Mouse (Mus musculus) C2C12 (cell line): ENCODE measurements around the gene Omp. TPM values are rescaled to one million over a fixed set of nuclear protein-coding genes. Genes with fewer than 3 reads are reported as not detected.

ENCODE experiments used
- H3K27me3 ChIP-seq: one replicate; pipeline ENCODE4 v1.6.1; 2011; ENCODE audit not compliant: control insufficient read depth, insufficient read depth, insufficient read length
- H3K36me3 ChIP-seq: one replicate; pipeline ENCODE4 v1.6.1; 2011; ENCODE audit not compliant: control insufficient read depth, insufficient read depth
- H3K4me3 ChIP-seq: one replicate; pipeline ENCODE4 v1.5.1; 2011; ENCODE audit warnings: mild to moderate bottlenecking, control low read depth; ENCODE audit not compliant: poor library complexity, insufficient read depth, severe bottlenecking
- H3K79me2 ChIP-seq: one replicate; pipeline ENCODE4 v1.6.1; 2011; ENCODE audit not compliant: control insufficient read depth, insufficient read depth
- H3K79me3 ChIP-seq: one replicate; pipeline ENCODE4 v1.6.1; 2011; ENCODE audit warnings: low read depth, control low read depth
- H3ac ChIP-seq: one replicate; pipeline ENCODE3; 2011; ENCODE audit warnings: low read depth; ENCODE audit not compliant: control insufficient read depth, insufficient read length
- CEBPB ChIP-seq: IDR thresholded peaks from one replicate; pipeline ENCODE4 v1.6.1; 2011; ENCODE audit warnings: low read depth, mild to moderate bottlenecking, control low read depth, moderate library complexity
- CTCF ChIP-seq: IDR thresholded peaks from one replicate; pipeline ENCODE4 v1.5.1; 2011; ENCODE audit not compliant: control insufficient read depth, insufficient read depth, insufficient read length
- FOSL1 ChIP-seq: IDR thresholded peaks from one replicate; pipeline ENCODE4 v1.8.0; 2011; ENCODE audit warnings: mild to moderate bottlenecking, low read length; ENCODE audit not compliant: poor library complexity, insufficient read depth, severe bottlenecking
- MAX ChIP-seq: IDR thresholded peaks from one replicate; pipeline ENCODE4 v1.6.1; 2011; ENCODE audit warnings: mild to moderate bottlenecking, control low read depth
- MYOD1 ChIP-seq: IDR thresholded peaks from one replicate; pipeline ENCODE4 v1.6.1; 2011; ENCODE audit warnings: low read depth; ENCODE audit not compliant: control insufficient read depth, insufficient read length
- MYOG ChIP-seq: IDR thresholded peaks from one replicate; pipeline ENCODE4 v1.6.1; 2011; ENCODE audit not compliant: control insufficient read depth, insufficient read length; ENCODE audit errors: extremely low read depth
- USF1 ChIP-seq: IDR thresholded peaks from one replicate; pipeline ENCODE4 v1.6.1; 2011; ENCODE audit warnings: low read depth, mild to moderate bottlenecking, control low read depth, moderate library complexity
- long read RNA-seq, 2 experiments: library from polyadenylated mRNA; unstranded; transcript quantifications; one replicate each; pipeline ENCODE4 v2.0.0; 2019 to 2020
- polyA plus RNA-seq: library from polyadenylated mRNA; unstranded; fragments of >200 nt; fragmentation: generic; extraction: Trizol; gene quantifications from one replicate; pipeline ENCODE4 v1.2.1, GENCODE M21; 2012; ENCODE audit warnings: missing spikeins

Gene Omp
- polyA plus RNA-seq, result 0.40 TPM
- long read RNA-seq, experiment 1, result 0 reads
- long read RNA-seq, experiment 2, result 0 reads

DNA sequence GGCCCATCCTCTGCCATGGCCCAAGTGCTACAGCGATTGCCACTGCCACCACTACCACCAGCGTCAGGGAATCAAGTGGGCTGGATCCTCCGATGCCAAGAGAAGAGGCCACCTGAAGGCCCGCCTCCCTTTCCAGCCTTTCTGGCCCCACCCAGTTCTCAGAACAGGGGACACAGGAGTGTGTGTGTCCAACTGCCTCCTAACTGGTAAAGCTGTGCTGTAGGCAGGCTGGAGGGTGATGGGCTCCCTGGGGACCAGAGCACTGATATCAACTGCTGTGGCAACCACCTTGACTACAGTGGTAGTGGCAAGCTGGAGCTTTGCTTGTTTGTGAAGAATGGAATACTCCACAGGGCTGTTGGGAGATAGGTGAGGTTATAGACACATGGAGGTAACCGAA lies at the start of gene Omp:
Gene Omp (minus strand): TSS at position 101 of the 400 bp plus-strand sequence.
- TF ChIP-seq CEBPB (no peak), MYOG (no peak), MAX (no peak), USF1 (no peak), CTCF (no peak)
- Histone ChIP-seq H3ac (no peak within 1 kb of the TSS), H3K79me3 (no peaks in the 10 kb centered on the region), H3K79me2 (no peaks in the 10 kb centered on the region), H3K36me3 (no peaks in the 10 kb centered on the region), H3K4me3 (no peak within 1 kb of the TSS), H3K27me3 (peaks cover 14% of the 10 kb centered on the region)

- H3K4me3 ChIP-seq, result no peak overlapping the region
- no peaks in the 10 kb centered on the region for H3K79me3 ChIP-seq
- peaks cover 41% of the 10 kb centered on the region for H3K27me3 ChIP-seq
- H3K36me3 ChIP-seq, result no peaks in the 10 kb centered on the region
- TF ChIP-seq MYOG (no peak), CTCF (no peak), CEBPB (no peak), FOSL1 (no peak), USF1 (no peak), MYOD1 (no peak), MAX (no peak)
- H3K79me2 ChIP-seq, result no peaks in the 10 kb centered on the region
- no peak overlapping the region for H3ac ChIP-seq
These were observed 48.9 kb upstream of the Omp start for GRCm38 (mm10) chr7:98194026-98194792.

GRCm38 (mm10) chr7:98193515-98194025 lies 48.3 kb upstream of the Omp start:
- no peaks in the 10 kb centered on the region for H3K79me2 ChIP-seq
- H3K27me3 ChIP-seq, result peaks cover 38% of the 10 kb centered on the region
- TF ChIP-seq CTCF, result no peak
- TF ChIP-seq CEBPB, result no peak
- TF ChIP-seq USF1, result no peak
- no peak for TF ChIP-seq MYOD1
- no peak for TF ChIP-seq MYOG
- TF ChIP-seq FOSL1, result no peak
- no peak for TF ChIP-seq MAX
- H3K36me3 ChIP-seq, result no peaks in the 10 kb centered on the region
- no peak overlapping the region for H3K4me3 ChIP-seq
- H3ac ChIP-seq, result no peak overlapping the region
- H3K79me3 ChIP-seq, result no peaks in the 10 kb centered on the region

DNA sequence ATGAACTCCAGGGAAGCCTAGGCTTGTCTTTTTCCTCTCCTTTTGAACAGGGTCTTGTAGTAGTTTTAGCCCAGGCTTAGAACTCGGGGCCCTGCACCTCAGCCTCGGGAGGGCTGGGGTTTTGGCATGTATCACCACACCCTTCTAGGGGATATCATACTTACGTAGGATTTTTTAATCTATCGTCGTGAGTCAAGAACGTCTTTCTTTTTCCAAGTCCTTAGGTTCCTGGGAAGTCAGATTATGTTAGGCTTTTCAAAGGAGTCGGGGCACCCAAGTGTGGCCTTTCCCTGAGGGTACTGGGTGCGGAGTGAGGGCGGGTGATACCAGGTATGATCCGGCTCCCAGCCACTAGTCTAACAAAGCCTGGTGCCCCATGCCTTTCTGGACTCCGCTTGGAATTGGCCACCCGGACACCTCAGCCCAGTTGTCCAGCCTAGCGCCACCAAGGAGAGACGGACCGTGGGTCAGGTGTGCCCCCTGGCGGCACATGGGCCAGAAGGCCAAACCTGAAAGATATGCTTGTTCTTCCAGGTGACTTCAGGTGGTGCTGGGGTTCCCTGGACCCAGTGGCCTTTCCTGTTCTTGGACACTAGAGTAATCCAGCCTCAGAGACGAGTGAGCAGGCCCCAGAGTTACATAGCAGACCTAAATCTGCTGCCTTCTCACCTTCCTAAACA lies 46.4 kb upstream of the Omp start:
- H3K36me3 ChIP-seq, result no peaks in the 10 kb centered on the region
- H3K79me2 ChIP-seq, result no peaks in the 10 kb centered on the region
- H3ac ChIP-seq, result no peak overlapping the region
- H3K27me3 ChIP-seq, result peaks cover 33% of the 10 kb centered on the region
- no peaks in the 10 kb centered on the region for H3K79me3 ChIP-seq
- no peak overlapping the region for H3K4me3 ChIP-seq
- peak; percentile 24 for TF ChIP-seq CTCF
- TF ChIP-seq MYOG, result no peak
- no peak for TF ChIP-seq MAX
- TF ChIP-seq FOSL1, result no peak
- TF ChIP-seq USF1, result no peak
- TF ChIP-seq MYOD1, result no peak

DNA sequence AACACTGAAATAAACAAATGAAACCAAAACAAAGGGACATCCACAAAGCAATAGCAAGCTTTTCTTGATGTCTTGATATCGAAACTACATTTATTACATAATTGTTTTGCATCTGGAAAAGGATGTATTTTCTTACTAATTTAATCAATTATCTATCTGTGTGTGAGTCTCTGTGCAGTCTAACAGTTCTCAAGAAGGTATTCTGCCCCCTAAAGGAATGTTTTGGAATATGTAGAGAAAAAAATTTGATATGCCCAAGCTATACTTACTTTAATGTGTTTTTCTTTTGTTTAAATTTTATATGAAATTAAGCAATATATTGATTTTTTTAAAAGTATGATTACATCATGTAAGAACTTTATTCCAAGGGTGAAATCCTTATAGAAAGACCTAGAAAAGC lies 45.3 kb upstream of the Omp start:
- H3K4me3 ChIP-seq, result no peak overlapping the region
- no peak overlapping the region for H3ac ChIP-seq
- peaks cover 25% of the 10 kb centered on the region for H3K27me3 ChIP-seq
- no peak for TF ChIP-seq MYOD1
- no peak for TF ChIP-seq MYOG
- no peak for TF ChIP-seq FOSL1
- no peak for TF ChIP-seq CEBPB
- TF ChIP-seq MAX, result no peak
- TF ChIP-seq CTCF, result no peak
- TF ChIP-seq USF1, result no peak
- no peaks in the 10 kb centered on the region for H3K79me3 ChIP-seq
- H3K79me2 ChIP-seq, result no peaks in the 10 kb centered on the region
- no peaks in the 10 kb centered on the region for H3K36me3 ChIP-seq

DNA sequence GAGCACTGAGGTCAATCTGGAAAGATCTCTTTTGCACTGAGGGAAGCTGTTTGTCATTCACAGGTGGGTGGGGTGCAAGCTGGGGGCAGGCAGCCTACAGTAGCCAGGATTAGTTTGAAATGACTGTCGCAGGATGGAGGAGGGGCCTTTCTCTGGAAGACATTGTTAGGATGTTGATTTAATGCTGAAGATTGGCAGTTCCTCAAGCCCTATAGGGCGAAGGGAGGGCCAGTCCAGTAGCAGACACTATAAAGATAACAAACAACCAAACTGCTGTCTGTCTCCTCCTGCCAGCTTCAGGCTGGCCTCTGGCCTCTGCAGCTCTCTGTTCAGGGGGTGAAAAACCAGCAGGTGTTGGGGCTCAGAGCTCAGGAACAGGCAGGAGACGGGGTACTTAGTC lies 44.4 kb upstream of the Omp start:
- H3K79me2 ChIP-seq, result no peaks in the 10 kb centered on the region

More for the DNA sequence above, 44.4 kb upstream of the Omp start:
- TF ChIP-seq FOSL1, result no peak
- TF ChIP-seq MYOD1, result no peak
- no peak for TF ChIP-seq CEBPB
- no peak for TF ChIP-seq CTCF
- no peak for TF ChIP-seq MAX
- TF ChIP-seq MYOG, result no peak
- no peak for TF ChIP-seq USF1
- no peaks in the 10 kb centered on the region for H3K79me3 ChIP-seq
- H3K4me3 ChIP-seq, result no peak overlapping the region
- peaks cover 18% of the 10 kb centered on the region for H3K27me3 ChIP-seq
- no peaks in the 10 kb centered on the region for H3K36me3 ChIP-seq
- H3ac ChIP-seq, result no peak overlapping the region
